Mouse (Mus musculus): ENCODE data around the gene Nom1.

DNA sequence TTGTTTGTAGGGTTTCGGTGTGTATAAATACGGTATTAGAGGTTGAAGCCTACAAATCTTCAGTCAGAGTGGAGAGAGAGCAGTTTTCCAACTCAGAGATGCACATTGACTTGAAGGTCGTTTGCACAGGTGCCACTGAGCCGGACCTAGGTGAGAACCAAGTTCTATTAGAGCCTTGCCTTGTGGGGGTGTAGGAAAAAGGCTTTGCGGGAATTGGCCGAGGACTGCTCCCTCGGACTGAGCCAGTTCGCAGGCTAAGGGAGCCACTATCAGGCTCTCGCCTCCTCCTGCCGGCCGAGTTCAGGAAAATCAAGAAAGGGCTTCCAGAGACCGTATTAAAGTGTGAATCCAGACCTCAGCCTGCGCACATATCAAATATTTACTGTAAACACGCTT is 44.7 kb downstream of the Nom1 start:
- TF ChIP-seq EP300 (IDR thresholded peaks at IDR 0.05; ENCODE audit: low read depth in 1 of 2, low read length in 2 of 2) (no peak), CTCF (IDR thresholded peaks at IDR 0.05 in 2 of 3, conservative IDR thresholded peaks at IDR 0.05 in 1 of 3; ENCODE audit: control insufficient read depth in 1 of 3, insufficient read depth in 1 of 3, low read depth in 2 of 3, low read length in 3 of 3, poor library complexity in 1 of 3, severe bottlenecking in 1 of 3) (no peak), POLR2A (IDR thresholded peaks at IDR 0.05; ENCODE audit: control insufficient read depth in 1 of 2, insufficient read depth in 1 of 2, low read depth in 1 of 2, low read length in 2 of 2, poor library complexity in 1 of 2) (no peak), GATA1 (IDR thresholded peaks at IDR 0.05; ENCODE audit: low read depth, low read length) (no peak), MAFK (IDR thresholded peaks at IDR 0.05; ENCODE audit: borderline replicate concordance, low read depth, low read length) (no peak), MXI1 (IDR thresholded peaks at IDR 0.05; ENCODE audit: low read depth, low read length) (no peak), MYB (IDR thresholded peaks at IDR 0.05; ENCODE audit: low read depth, low read length) (no peak)
